Mouse (Mus musculus) heart, embryonic 12.5 days (tissue): ENCODE results near the gene Fezf2. TPM values are rescaled to one million over a fixed set of nuclear protein-coding genes. Genes with fewer than 3 reads are reported as not detected.

Source experiments
- ATAC-seq: fragments of 200-750 bp; cut with Nextera tagmentation; 2 replicates; pipeline ENCODE4 v1.8.0; 2017; ENCODE audit warnings: moderate TSS enrichment, moderate library complexity; ENCODE audit not compliant: insufficient number of reproducible peaks, low FRiP score
- H3K27ac ChIP-seq: fragments of 300-500 bp; sonication (generic); 2 replicates; pipeline ENCODE4 v1.5.1; 2016; ENCODE audit warnings: mild to moderate bottlenecking, moderate library complexity; ENCODE audit not compliant: poor library complexity, severe bottlenecking
- H3K27me3 ChIP-seq: fragments of 300-500 bp; sonication (generic); replicated peaks from 2 replicates; pipeline ENCODE4 v1.6.1; 2016; ENCODE audit warnings: mild to moderate bottlenecking, moderate library complexity
- H3K36me3 ChIP-seq: fragments of 300-500 bp; sonication (generic); 2 replicates; pipeline ENCODE4 v1.6.1; 2016; ENCODE audit warnings: mild to moderate bottlenecking, moderate library complexity
- H3K4me1 ChIP-seq: fragments of 300-500 bp; sonication (generic); replicated peaks from 2 replicates; pipeline ENCODE4 v1.6.1; 2016; ENCODE audit warnings: mild to moderate bottlenecking
- H3K4me2 ChIP-seq: fragments of 300-500 bp; sonication (generic); 2 replicates; pipeline ENCODE4 v1.6.1; 2016; ENCODE audit warnings: mild to moderate bottlenecking, moderate library complexity
- H3K4me3 ChIP-seq: fragments of 300-500 bp; sonication (generic); 2 replicates; pipeline ENCODE4 v1.5.1; 2016; ENCODE audit warnings: mild to moderate bottlenecking
- H3K9ac ChIP-seq: fragments of 300-500 bp; sonication (generic); 2 replicates; pipeline ENCODE4 v1.6.1; 2016; ENCODE audit warnings: mild to moderate bottlenecking, moderate library complexity
- H3K9me3 ChIP-seq: fragments of 300-500 bp; sonication (generic); replicated peaks from 2 replicates; pipeline ENCODE4 v1.6.1; 2016; ENCODE audit warnings: mild to moderate bottlenecking, moderate library complexity
- WGBS: fragments of 180-500 bp; shearing (Covaris S2); methylation state at CpG from one replicate; pipeline ENCODE4 v1.1.7; 2016; 5-methylcytosine and 5-hydroxymethylcytosine counted together
- polyA plus RNA-seq: library from polyadenylated mRNA; unstranded; fragments of >200 nt; fragmentation: Nextera tagmentation; extraction: Ambion mirVana; gene quantifications from 2 replicates; pipeline ENCODE4 v1.2.1, GENCODE M21; 2016

Fezf2 gene
- polyA plus RNA-seq, result 0.18 TPM in 1 of 2 replicates, not detected in the other

DNA sequence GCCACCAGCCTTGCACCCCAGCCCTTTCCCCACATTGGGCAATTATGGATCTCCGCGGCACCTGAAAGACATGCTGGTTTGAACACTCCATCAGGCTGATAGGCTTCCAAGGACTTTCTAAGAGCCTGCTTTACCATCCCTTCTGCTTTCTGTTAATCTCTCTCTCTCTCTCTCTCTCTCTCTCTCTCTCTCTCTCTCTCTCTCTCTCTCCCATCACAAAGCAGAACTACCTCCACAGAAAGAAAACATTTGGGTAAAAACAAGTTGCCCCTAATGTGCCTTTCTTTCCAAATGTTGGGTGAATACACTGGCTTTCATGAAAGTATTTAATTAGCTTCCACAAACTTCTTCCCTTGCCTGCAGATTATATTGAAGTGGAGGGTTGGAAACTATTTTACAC lies at the start of gene Fezf2:
Gene Fezf2, minus strand, starts transcription at position 101 of the 400 bp plus-strand sequence.
- ATAC-seq, result no peak
- 4% methylated on average over 2 of the region's 2 CpGs for WGBS

DNA sequence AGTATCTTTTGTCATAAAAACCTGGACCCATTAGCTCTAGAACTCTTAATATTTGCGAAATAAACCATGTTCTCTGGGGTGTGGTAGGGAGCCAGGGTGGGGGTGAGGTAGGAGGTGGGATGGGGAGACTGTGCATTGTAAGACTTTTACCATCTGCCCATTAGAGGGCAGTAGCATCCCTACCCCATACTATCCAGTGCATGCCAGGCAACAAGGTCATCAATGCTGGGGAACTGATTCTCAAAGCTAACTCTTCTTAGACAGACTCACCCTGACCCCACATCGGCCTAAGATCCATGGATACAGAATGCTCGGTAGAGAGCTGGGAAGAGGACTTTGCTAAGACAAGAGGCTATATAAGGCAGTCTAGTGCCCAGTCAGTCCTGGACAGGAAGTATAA lies 49.6 kb upstream of the Fezf2 start:
- Histone ChIP-seq H3K4me1 (no peaks in the 10 kb centered on the region), H3K27ac (no peak overlapping the region), H3K4me3 (no peak overlapping the region), H3K9me3 (no peaks in the 10 kb centered on the region), H3K4me2 (no peak overlapping the region), H3K36me3 (no peaks in the 10 kb centered on the region), H3K27me3 (no peaks in the 10 kb centered on the region; the same call in 1 of the 2 replicates), H3K9ac (no peak overlapping the region)
- no peak for ATAC-seq
- 56% methylated on average over 3 of the region's 3 CpGs for WGBS

More for the DNA sequence above, at the start of gene Fezf2:
- peaks cover 96% of the 10 kb centered on the region for H3K27me3 ChIP-seq
- peak within 1 kb of the TSS; percentile 55 for H3K4me2 ChIP-seq
- peak within 1 kb of the TSS; percentile 38; the same call in 1 of the 2 replicates for H3K4me3 ChIP-seq
- no peak within 1 kb of the TSS for H3K27ac ChIP-seq
- H3K4me1 ChIP-seq, result peaks cover 17% of the 10 kb centered on the region
- H3K9ac ChIP-seq, result no peak within 1 kb of the TSS
- no peaks in the 10 kb centered on the region for H3K36me3 ChIP-seq
- no peaks in the 10 kb centered on the region for H3K9me3 ChIP-seq

DNA sequence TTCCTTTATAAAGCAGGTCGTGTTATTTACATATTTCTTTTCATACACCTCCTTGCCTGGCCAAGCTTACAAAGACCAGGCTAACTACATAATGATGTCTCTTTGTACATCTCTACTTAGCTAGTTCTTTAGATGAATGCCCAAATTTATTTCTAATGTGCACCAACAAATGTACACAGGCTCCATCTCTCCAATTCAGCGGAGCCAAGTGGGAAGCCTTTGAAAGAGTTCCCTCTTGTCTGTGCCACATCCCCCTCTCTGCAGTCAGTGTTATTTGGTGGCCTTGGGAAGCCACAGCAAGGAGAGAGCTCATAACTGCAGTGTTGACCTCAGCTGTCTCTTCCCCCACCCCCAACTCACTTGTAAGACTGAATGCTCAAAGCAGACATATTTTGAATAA lies 46.3 kb upstream of the Fezf2 start:
- 79% methylated on average over 2 of the region's 2 CpGs for WGBS
- no peak overlapping the region for H3K9ac ChIP-seq
- H3K4me1 ChIP-seq, result peaks cover 4% of the 10 kb centered on the region
- H3K36me3 ChIP-seq, result no peaks in the 10 kb centered on the region
- no peak overlapping the region for H3K27ac ChIP-seq
- H3K4me3 ChIP-seq, result no peak overlapping the region
- no peak for ATAC-seq
- no peaks in the 10 kb centered on the region for H3K9me3 ChIP-seq
- no peaks in the 10 kb centered on the region; the same call in 1 of the 2 replicates for H3K27me3 ChIP-seq
- H3K4me2 ChIP-seq, result no peak overlapping the region

DNA sequence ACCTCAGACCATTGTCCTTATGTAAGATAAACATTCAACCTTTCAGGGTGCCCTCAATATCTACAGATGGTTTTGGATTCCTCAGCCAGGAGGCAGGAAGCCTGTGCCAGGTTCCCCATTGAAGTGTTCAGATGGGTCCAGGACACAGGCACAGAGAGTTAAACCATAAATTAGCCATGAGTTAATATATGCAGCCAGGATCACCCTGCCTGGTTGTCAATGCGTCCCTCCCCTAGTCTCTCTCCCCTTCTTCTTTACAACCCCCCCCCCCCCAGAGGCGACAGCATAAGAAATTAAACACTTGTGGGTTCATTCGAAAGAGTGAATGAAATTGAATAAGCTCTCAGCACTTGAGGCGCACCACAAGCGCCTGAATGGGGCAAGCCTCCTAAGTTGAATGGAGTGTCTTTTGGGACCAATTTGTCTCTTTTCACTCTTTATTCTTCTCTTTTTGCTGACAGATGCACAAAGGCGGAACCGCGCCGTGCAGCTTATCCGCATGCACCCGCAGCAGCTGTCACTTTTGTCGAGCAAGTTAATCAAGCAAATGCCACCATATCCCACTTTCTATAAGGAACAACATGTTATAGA lies 45.4 kb upstream of the Fezf2 start:
- no peak overlapping the region for H3K4me3 ChIP-seq
- H3K27me3 ChIP-seq, result no peaks in the 10 kb centered on the region; the same call in 1 of the 2 replicates
- H3K9ac ChIP-seq, result no peak overlapping the region
- no peak for ATAC-seq
- H3K4me1 ChIP-seq, result peaks cover 4% of the 10 kb centered on the region
- H3K9me3 ChIP-seq, result no peaks in the 10 kb centered on the region
- 70% methylated on average over 12 of the region's 12 CpGs for WGBS
- H3K36me3 ChIP-seq, result no peaks in the 10 kb centered on the region
- H3K27ac ChIP-seq, result no peak overlapping the region
- H3K4me2 ChIP-seq, result no peak overlapping the region

DNA sequence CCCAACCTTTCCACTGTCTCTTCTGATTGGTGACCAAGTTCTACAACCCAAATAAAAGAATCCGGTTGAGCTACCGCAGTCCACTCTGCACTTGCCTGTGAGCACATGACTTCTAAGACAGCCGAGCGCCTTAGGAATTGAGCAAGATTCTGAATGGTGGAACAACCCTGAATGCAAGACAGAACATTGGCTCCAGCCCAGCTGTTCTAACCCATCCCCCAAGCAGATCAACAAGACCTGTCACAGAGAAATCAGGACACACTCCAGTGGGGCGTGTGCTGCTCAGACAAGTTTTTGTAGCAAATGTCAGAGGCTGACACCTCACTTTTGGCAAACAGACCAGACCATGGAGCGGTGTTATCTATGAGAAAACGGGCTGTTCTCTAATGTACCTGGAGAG lies 43.2 kb upstream of the Fezf2 start:
- no peaks in the 10 kb centered on the region for H3K36me3 ChIP-seq
- no peaks in the 10 kb centered on the region for H3K9me3 ChIP-seq
- no peak overlapping the region for H3K9ac ChIP-seq
- H3K4me1 ChIP-seq, result peaks cover 4% of the 10 kb centered on the region
- WGBS, result 49% methylated on average over 7 of the region's 7 CpGs
- no peak overlapping the region for H3K4me3 ChIP-seq
- peaks cover 13% of the 10 kb centered on the region for H3K27me3 ChIP-seq
- ATAC-seq, result no peak
- H3K27ac ChIP-seq, result no peak overlapping the region
- H3K4me2 ChIP-seq, result no peak overlapping the region

DNA sequence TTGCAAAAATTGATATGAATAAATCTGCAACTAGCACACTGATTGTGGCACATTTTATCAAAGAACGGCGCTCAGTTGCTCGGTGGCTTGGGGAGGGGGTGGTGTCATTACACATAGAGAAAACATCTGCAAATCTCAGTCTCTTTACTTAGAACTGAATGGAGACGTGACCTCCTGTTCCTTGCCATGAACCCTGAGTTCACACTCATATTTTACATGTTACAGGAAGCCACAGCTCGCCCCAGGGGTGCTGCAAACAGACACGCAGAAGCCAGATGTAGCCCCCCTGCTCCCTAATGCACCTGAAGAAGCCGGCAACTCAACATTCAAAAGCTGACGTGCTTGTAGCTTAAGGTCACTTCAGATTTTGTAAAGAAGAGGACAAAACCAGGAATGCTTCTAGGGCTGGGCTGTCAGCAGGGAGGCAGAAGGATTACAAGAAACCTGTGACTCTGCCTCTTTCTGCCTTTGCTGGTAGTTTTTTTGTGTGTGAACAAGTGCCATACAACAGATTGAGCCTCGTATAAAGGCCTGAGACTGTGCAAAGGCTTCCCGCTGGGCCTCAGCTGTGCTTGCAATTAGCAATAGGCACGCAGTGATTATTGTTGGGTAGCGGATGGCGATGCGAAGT lies 40.9 kb upstream of the Fezf2 start:
- H3K4me2 ChIP-seq, result no peak overlapping the region
- peaks cover 4% of the 10 kb centered on the region for H3K4me1 ChIP-seq
- ATAC-seq, result no peak
- no peak overlapping the region for H3K9ac ChIP-seq
- H3K27ac ChIP-seq, result no peak overlapping the region
- no peaks in the 10 kb centered on the region for H3K36me3 ChIP-seq
- peaks cover 13% of the 10 kb centered on the region for H3K27me3 ChIP-seq
- 39% methylated on average over 14 of the region's 14 CpGs for WGBS
- no peak overlapping the region for H3K4me3 ChIP-seq
- no peaks in the 10 kb centered on the region for H3K9me3 ChIP-seq

DNA sequence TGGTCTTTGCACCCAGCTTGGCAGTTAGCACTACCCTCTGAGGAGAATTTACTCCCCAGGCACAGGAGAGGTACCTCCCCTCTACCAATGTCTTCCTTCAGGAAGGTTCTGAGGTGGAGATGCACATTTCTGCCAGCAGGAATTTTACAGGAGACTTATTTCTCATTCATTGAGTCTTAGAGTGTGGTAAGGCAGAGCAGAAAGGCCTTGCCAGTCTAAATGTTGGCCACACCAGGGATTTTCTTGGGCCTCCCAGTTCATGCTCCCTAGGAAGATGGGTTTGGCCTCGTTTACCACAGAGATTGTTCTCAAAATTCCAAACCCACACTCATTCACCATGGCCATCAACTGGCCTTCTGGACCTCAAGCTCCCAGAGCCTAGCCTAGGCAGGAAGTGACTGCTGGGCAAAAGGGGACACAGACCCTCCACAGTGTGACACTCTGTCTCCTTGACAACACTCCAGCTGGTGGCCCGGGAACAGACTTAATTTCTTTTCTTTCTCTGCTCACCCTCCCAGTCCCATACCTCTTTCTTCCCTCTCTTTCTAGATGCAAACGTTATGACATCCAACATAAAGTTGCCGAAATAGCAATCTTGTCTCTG lies 40.3 kb upstream of the Fezf2 start:
- WGBS, result 29% methylated on average over 4 of the region's 4 CpGs
- ATAC-seq, result no peak
- H3K4me1 ChIP-seq, result peaks cover 4% of the 10 kb centered on the region

DNA sequence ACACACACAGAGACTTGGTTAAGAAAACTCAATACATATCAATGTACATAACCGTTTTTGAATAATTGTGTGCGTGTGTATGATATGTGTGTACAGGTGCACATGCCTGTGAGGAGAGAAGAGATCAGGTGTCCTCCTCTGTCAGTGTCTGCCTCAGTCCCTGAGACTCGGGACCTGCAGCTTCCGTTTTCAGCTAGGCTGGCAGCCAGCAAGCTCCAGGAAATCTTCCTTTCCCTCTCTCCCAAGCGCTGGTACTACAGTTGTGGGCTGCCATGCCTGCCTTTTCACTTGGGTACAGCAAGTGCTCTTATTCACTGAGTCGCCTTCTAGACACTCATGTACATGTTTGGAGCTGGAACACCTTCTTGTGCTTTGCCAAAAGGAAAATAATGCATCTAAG lies 39.2 kb upstream of the Fezf2 start:
- H3K4me2 ChIP-seq, result no peak overlapping the region
- H3K27me3 ChIP-seq, result peaks cover 13% of the 10 kb centered on the region
- ATAC-seq, result no peak
- H3K4me1 ChIP-seq, result peaks cover 4% of the 10 kb centered on the region
- H3K9ac ChIP-seq, result no peak overlapping the region
- no peak overlapping the region for H3K4me3 ChIP-seq
- WGBS, result 66% methylated on average over 6 of the region's 6 CpGs
- H3K27ac ChIP-seq, result no peak overlapping the region
- no peaks in the 10 kb centered on the region for H3K9me3 ChIP-seq
- no peaks in the 10 kb centered on the region for H3K36me3 ChIP-seq

More for the DNA sequence above, 40.3 kb upstream of the Fezf2 start:
- no peak overlapping the region for H3K4me2 ChIP-seq
- no peaks in the 10 kb centered on the region for H3K9me3 ChIP-seq
- no peak overlapping the region for H3K9ac ChIP-seq
- no peaks in the 10 kb centered on the region for H3K36me3 ChIP-seq
- no peak overlapping the region for H3K4me3 ChIP-seq
- H3K27ac ChIP-seq, result no peak overlapping the region
- peaks cover 13% of the 10 kb centered on the region for H3K27me3 ChIP-seq

DNA sequence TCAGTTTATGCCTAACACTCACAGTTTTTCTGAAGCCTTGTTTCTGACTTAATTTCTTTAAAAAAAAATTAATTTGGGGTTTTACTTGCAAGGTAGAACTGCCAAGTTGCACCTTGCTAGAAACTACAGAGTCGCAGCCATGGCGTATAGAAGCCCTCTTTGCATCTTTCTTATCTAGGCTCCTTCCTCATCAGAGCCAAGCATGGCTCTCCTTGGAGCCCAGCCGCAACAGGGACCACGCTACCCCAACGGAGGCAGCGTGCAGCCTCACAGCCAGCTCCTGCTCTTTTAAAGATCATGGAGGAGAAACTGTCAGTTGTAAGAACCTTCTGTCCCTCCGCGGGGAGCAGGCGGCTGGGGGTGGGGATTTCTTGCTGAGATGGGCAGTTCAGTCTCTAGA lies 29.9 kb upstream of the Fezf2 start:
- Histone ChIP-seq H3K36me3 (no peaks in the 10 kb centered on the region), H3K4me2 (peak overlapping the region; percentile 28), H3K9me3 (no peaks in the 10 kb centered on the region), H3K4me3 (no peak overlapping the region), H3K27me3 (0 out of 2 replicates have a peak, but pooled peaks cover 7% of the 10 kb centered on the region), H3K4me1 (no peaks in the 10 kb centered on the region; the same call in 1 of the 2 replicates), H3K9ac (no peak overlapping the region), H3K27ac (no peak overlapping the region)
- no peak for ATAC-seq
- WGBS, result 13% methylated on average over 9 of the region's 9 CpGs

DNA sequence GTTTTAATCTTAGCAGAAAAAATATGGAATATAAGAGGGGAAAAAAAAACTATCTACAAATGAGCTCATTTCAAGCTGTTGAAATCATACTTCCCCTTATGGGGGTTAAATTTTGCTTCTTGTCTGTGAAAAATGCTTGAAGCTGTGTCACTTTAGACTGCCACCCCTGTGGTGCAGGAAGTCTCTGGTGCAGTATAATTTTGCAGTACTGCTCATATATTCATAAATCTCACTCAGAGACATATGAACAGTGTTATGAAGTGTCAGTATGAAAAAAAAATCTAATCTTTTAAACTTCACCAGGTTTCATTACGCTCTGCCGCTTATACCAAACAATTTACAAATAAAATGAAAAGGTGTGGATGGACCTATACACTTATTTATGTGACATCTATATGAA lies 29.3 kb upstream of the Fezf2 start:
- WGBS, result 91% methylated on average over 2 of the region's 2 CpGs
- Histone ChIP-seq H3K27me3 (0 out of 2 replicates have a peak, but pooled peaks cover 7% of the 10 kb centered on the region), H3K9ac (no peak overlapping the region), H3K9me3 (no peaks in the 10 kb centered on the region), H3K4me1 (no peaks in the 10 kb centered on the region; the same call in 1 of the 2 replicates), H3K27ac (no peak overlapping the region), H3K36me3 (no peaks in the 10 kb centered on the region), H3K4me2 (no peak overlapping the region), H3K4me3 (no peak overlapping the region)
- no peak for ATAC-seq

DNA sequence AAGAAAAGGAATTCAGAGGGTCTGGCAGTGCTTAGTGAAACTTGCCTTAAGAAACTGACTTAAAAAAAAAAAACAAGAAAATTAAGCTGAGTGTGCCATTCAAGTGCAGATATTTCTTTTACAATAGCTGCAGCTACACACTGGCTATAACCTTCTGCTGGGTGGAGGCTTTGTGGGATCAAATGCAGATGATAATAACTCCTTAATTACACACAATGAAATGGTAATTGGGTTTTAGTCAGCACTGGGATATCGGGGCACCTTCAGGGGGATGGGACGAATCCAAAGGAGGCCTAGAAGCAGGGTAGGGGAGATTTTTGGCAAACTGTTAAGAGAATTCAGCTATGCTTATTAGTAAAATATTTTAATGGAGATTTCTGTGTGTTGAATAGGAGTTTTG lies 27.5 kb upstream of the Fezf2 start:
- no peak overlapping the region for H3K27ac ChIP-seq
- 76% methylated on average over 2 of the region's 2 CpGs for WGBS
- H3K9ac ChIP-seq, result no peak overlapping the region
- no peaks in the 10 kb centered on the region for H3K36me3 ChIP-seq
- no peaks in the 10 kb centered on the region; the same call in 1 of the 2 replicates for H3K4me1 ChIP-seq
- ATAC-seq, result no peak
- H3K9me3 ChIP-seq, result no peaks in the 10 kb centered on the region
- H3K4me2 ChIP-seq, result no peak overlapping the region
- 0 out of 2 replicates have a peak, but pooled peaks cover 7% of the 10 kb centered on the region for H3K27me3 ChIP-seq
- no peak overlapping the region for H3K4me3 ChIP-seq
